Mouse (Mus musculus) heart, embryonic 14.5 days (tissue): Measurements from ENCODE around the gene Ttll8. TPM values are rescaled to one million over a fixed set of nuclear protein-coding genes. Genes with fewer than 3 reads are reported as not detected.

Experiments
- ATAC-seq: fragments of 200-750 bp; cut with Nextera tagmentation; 2 replicates; pipeline ENCODE4 v1.8.0; 2017; ENCODE audit warnings: low read depth, moderate TSS enrichment; ENCODE audit not compliant: insufficient number of reproducible peaks, insufficient read depth, low FRiP score
- H3K27ac ChIP-seq, 2 experiments: fragments of 200-500 bp in 1 of 2; fragments of 300-500 bp in 1 of 2; sonication (generic) in 1 of 2; replicated peaks in 1 of 2; 2 replicates each; pipeline ENCODE4 v1.5.1; 2012 to 2014; ENCODE audit warnings: low read depth in 2 of 2, low read length in 2 of 2, control low read depth in 1 of 2, mild to moderate bottlenecking in 1 of 2, mixed read lengths in 1 of 2; ENCODE audit not compliant: control insufficient read depth in 1 of 2, insufficient read depth in 1 of 2
- H3K27me3 ChIP-seq: fragments of 300-500 bp; sonication (generic); 2 replicates; pipeline ENCODE4 v1.6.1; 2014; ENCODE audit warnings: mild to moderate bottlenecking, low read length, control low read depth; ENCODE audit not compliant: control insufficient read depth, insufficient read depth
- H3K36me3 ChIP-seq: fragments of 300-500 bp; sonication (generic); 2 replicates; pipeline ENCODE4 v1.6.1; 2014; ENCODE audit warnings: mild to moderate bottlenecking, control low read depth, low read length, mixed read lengths; ENCODE audit not compliant: control insufficient read depth, insufficient read depth
- H3K4me1 ChIP-seq, 2 experiments: fragments of 200-500 bp in 1 of 2; fragments of 300-500 bp in 1 of 2; sonication (generic) in 1 of 2; 2 replicates each; pipeline ENCODE4 v1.6.1; 2012 to 2014; ENCODE audit warnings: low read length in 2 of 2, control low read depth in 1 of 2, mixed read lengths in 1 of 2; ENCODE audit not compliant: control insufficient read depth in 2 of 2, insufficient read depth in 2 of 2
- H3K4me2 ChIP-seq: fragments of 300-500 bp; sonication (generic); 2 replicates; pipeline ENCODE4 v1.6.1; 2014; ENCODE audit warnings: mild to moderate bottlenecking, low read length
- H3K4me3 ChIP-seq, 2 experiments: fragments of 200-500 bp in 1 of 2; fragments of 300-500 bp in 1 of 2; sonication (generic) in 1 of 2; 2 replicates each; pipeline ENCODE4 v1.5.1; 2012 to 2014; ENCODE audit warnings: low read length in 2 of 2, mild to moderate bottlenecking in 2 of 2, control low read depth in 1 of 2, low read depth in 1 of 2, moderate library complexity in 1 of 2; ENCODE audit not compliant: control insufficient read depth in 1 of 2, insufficient read depth in 1 of 2
- H3K9ac ChIP-seq: fragments of 300-500 bp; sonication (generic); 2 replicates; pipeline ENCODE4 v1.6.1; 2014; ENCODE audit warnings: mild to moderate bottlenecking, low read length
- H3K9me3 ChIP-seq: fragments of 300-500 bp; sonication (generic); 2 replicates; pipeline ENCODE4 v1.6.1; 2016; ENCODE audit warnings: low read length, control low read depth; ENCODE audit not compliant: control insufficient read depth
- WGBS: fragments of 180-500 bp; shearing (Covaris S2); extraction: QIAGEN DNeasy Blood & Tissue Kit; methylation state at CpG from one replicate; pipeline ENCODE4 v1.1.7; 2014; 5-methylcytosine and 5-hydroxymethylcytosine counted together
- polyA plus RNA-seq: library from polyadenylated mRNA; unstranded; fragments of >200 nt; fragmentation: Nextera tagmentation; extraction: Ambion mirVana; gene quantifications from 2 replicates; pipeline ENCODE4 v1.2.1, GENCODE M21; 2014

Gene Ttll8
- polyA plus RNA-seq, 1 experiment from 2014 or later, result not detected

DNA sequence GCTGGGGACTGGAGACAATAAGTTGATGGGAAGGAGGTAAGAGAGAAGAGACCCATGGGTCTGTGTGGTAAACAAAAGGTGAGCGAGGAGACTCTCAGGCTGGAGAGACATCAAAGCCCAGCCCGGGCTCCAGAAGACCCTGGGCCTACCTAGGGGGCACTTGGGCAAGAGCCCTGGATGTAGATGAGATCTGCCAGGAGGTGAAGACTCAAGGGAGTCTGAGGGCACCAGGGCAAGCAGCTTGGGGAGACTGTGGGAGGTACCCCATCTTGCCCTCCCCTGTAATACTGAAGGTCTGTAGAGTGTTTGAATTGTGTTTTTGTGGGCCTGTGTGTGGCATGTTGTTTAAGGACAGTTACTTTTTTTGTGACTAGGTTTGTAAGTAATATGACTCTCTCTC, 95.5 kb downstream of the Ttll8 start:
- H3K9me3 ChIP-seq, result no peaks in the 10 kb centered on the region
- no peak overlapping the region for H3K9ac ChIP-seq
- no peak for ATAC-seq
- no peak overlapping the region for H3K4me2 ChIP-seq
- 72% methylated on average over 2 of the region's 2 CpGs for WGBS
- H3K27me3 ChIP-seq, result no peaks in the 10 kb centered on the region
- no peak overlapping the region for H3K4me3 ChIP-seq
- no peaks in the 10 kb centered on the region for H3K36me3 ChIP-seq
- peaks cover 29 to 30% of the 10 kb centered on the region in 2 experiments for H3K4me1 ChIP-seq
- no peak overlapping the region for H3K27ac ChIP-seq

DNA sequence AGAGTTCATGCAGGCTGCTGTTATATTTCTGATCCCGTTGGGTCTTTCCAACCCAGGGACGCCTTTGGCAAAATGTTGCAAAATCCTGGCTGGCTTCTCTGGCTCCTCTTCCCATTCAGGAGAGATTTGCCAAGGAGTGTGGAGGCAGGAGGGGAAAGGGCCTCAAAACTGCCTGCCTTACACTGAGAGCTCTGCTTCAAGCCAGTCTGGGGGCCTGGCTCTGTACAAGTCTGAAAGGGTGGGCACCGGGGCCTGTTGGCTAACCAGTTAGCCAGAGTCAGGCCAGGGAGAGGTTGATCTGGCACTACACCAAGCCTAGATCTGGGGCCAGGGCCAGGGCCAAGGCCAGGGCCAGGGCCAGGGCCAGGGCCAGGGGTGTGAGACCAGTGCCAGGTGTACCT, 96.1 kb downstream of the Ttll8 start:
- Histone ChIP-seq H3K27ac (no peak overlapping the region), H3K9ac (no peak overlapping the region), H3K4me1 (peaks cover 29 to 30% of the 10 kb centered on the region in 2 experiments), H3K9me3 (no peaks in the 10 kb centered on the region), H3K27me3 (no peaks in the 10 kb centered on the region), H3K4me2 (no peak overlapping the region), H3K36me3 (no peaks in the 10 kb centered on the region), H3K4me3 (no peak overlapping the region)
- no peak for ATAC-seq
- 95% methylated on average over 3 of the region's 3 CpGs for WGBS

DNA sequence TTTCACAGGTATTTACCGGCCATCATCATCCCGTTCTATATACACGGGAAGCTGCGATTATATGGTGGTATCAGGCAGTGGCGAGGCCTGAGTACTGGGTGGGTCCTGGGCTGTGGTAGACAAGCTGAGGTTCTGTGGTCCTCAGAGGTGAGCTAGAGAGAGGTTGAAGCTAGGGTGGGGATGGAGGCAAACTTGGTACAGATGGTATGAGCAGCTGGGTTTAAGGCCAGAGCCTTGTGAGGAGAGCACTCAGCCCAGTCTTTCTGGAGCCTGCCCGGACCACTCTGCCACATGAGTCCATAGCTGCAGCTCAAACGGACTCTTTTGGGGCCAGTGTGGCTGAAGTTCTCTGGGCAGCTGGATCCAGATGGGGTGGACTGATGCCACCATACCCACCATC, 96.9 kb downstream of the Ttll8 start:
- H3K4me3 ChIP-seq, result no peak overlapping the region
- no peak overlapping the region for H3K9ac ChIP-seq
- H3K9me3 ChIP-seq, result no peaks in the 10 kb centered on the region
- H3K27me3 ChIP-seq, result no peaks in the 10 kb centered on the region
- no peak overlapping the region for H3K4me2 ChIP-seq
- no peak overlapping the region for H3K27ac ChIP-seq
- H3K4me1 ChIP-seq, result peaks cover 29 to 30% of the 10 kb centered on the region in 2 experiments
- no peaks in the 10 kb centered on the region for H3K36me3 ChIP-seq
- 94% methylated on average over 7 of the region's 7 CpGs for WGBS
- no peak for ATAC-seq

DNA sequence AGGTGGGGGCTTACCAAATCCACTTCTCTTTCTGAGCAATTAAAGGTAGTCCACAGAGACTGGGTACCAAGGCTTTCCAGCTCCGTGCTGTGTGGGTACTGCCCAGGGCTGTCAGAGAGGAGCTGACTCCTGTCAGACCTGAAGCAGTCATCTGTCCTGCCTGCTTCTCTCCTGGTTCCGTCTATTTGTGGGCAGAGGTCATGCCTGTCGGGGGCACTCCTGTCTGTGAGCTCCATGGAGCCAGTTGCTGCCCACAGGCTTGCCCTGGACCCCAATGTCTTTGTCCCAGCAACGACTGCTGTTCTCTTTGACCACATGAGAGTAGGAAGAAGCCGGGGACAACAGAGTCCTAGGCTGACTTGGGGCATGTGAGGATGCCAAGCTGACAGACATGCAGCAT, 97.6 kb downstream of the Ttll8 start:
- no peak overlapping the region for H3K4me2 ChIP-seq
- no peak for ATAC-seq
- H3K9me3 ChIP-seq, result no peaks in the 10 kb centered on the region
- no peaks in the 10 kb centered on the region for H3K27me3 ChIP-seq
- 85% methylated on average over 5 of the region's 5 CpGs for WGBS
- peaks cover 28 to 29% of the 10 kb centered on the region in 2 experiments for H3K4me1 ChIP-seq
- no peak overlapping the region for H3K27ac ChIP-seq
- no peak overlapping the region for H3K4me3 ChIP-seq
- H3K9ac ChIP-seq, result no peak overlapping the region
- H3K36me3 ChIP-seq, result no peaks in the 10 kb centered on the region

DNA sequence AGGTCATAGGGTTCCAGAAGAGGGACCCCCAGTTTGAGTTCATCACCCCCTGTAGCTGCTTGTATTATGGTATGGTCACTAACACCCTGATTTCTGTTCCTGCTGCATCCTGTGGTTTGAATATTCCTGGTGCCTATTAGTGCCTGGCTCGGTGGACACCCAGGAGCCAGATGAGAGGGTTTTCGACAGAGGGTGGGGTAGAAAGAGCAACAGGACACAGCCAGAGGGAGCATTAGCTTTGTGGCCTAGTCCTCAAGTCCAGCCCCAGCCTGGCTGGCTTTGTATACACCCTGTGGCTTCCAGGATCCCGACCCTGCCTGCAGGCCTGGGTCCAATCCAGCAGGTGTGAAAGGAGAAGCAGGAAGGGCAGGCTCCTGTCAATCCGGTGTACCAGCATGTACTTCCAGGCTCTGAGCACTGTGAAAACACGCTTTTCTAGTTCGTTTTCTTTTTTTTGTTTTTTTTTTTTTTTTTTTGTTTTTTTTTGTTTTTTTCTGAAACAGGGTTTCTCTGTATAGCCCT, 98.3 kb downstream of the Ttll8 start:
- Histone ChIP-seq H3K27me3 (no peaks in the 10 kb centered on the region), H3K27ac (no peak overlapping the region), H3K9me3 (no peaks in the 10 kb centered on the region), H3K4me1 (peaks cover 25 to 28% of the 10 kb centered on the region in 2 experiments), H3K4me3 (no peak overlapping the region), H3K9ac (0 out of 2 replicates have a peak overlapping the region, but pooled peaks have one; percentile 28), H3K36me3 (no peaks in the 10 kb centered on the region), H3K4me2 (no peak overlapping the region)
- no peak for ATAC-seq
- 76% methylated on average over 6 of the region's 6 CpGs for WGBS

DNA sequence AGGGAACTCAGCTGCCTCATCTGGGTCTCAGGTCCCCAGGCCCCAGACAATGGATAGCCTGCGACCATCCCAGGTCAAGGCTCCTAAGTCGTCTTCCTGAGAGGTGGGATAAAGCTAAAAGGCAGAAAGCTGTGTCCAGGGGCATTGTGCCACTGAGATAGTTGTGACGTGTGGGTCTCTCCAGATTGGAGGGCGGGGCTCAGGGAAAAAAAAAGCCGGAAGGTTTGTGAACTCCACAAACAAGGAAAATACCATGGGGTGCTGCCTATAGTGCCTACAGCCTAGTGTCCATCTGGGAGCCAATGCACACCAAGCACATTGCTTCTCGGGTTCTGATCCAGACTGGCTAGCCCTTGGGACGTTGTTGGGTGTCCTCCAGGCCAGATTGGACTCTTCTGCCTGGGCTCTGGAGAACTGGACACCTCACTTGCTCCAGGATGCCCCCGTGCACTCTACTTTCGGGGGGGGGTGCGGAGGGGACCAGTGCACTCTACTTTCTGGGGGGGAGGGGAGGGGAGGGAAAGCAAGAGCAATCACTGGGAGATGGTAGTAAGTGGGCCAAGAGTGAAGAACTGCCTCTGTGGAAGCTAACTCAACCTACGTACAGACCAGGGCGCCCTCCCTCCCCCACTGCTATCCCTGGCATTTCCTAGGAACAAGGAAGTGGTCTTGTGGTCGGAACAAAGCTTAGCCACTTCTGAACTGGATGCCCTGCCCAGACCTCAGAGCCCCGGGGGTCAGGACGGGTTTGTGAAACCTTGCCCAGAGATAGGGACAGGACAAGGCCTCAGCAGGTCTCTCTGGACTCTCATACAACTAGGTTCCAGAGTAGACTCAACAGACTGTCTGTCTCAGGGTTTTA, 99.0 kb downstream of the Ttll8 start:
- 60% methylated on average over 15 of the region's 15 CpGs for WGBS
- no peak for ATAC-seq
- no peaks in the 10 kb centered on the region for H3K36me3 ChIP-seq
- H3K9ac ChIP-seq, result peak overlapping the region; percentile 30; the same call in 1 of the 2 replicates
- no peaks in the 10 kb centered on the region for H3K9me3 ChIP-seq
- peaks cover 32 to 35% of the 10 kb centered on the region in 2 experiments for H3K4me1 ChIP-seq
- peak overlapping the region; percentile 49 to 61; a peak in 2 of 4 replicates for H3K27ac ChIP-seq
- no peaks in the 10 kb centered on the region for H3K27me3 ChIP-seq
- 0 out of 2 replicates have a peak overlapping the region, but pooled peaks have one; percentile 32 for H3K4me2 ChIP-seq
- H3K4me3 ChIP-seq, result no peak overlapping the region

DNA sequence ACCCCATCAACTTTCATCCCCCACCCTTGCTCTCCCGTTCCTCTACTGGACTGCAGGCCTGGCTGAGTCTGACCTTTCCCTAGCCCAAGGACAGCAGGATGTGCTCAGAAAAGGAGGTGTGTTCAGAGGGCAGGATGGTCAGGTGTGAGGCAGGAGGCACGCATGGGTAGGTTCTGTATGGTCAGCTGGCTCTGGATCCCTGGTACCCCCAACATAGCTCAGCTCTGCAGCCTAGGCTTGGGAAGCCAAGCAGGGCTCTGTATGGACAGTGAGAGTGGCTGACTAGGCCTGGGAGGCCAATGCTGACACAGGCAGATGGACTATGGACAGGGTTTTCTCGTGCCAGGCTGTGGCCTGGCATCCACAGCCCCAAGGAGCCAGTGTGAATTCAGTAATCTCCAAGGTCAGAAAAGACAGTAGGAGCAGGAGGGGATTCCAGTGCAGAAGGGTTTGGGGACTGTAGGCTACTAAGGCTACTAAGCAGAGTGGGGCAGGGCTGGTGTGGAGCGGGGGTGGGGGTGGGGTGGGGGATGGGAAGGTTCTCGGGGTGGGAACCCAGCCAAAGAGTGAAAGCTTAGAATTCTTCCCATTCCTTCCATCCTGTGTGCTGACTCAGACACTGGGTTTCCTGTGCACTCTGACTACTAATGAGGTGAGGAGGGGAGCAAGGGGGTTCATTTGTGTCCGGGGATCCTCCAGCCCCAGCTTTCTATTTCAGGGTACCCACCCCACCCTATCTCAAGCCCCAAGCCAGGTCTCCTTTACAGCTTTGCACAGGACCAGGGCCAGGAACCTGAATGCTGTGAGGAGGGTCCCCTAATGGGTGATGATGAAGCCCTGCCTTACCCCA, 99.9 kb downstream of the Ttll8 start:
- 0 out of 2 replicates have a peak overlapping the region, but pooled peaks have one; percentile 32 for H3K4me2 ChIP-seq
- peak overlapping the region; percentile 61 to 72 for H3K27ac ChIP-seq
- H3K4me1 ChIP-seq, result peaks cover 37 to 39% of the 10 kb centered on the region in 2 experiments
- no peaks in the 10 kb centered on the region for H3K36me3 ChIP-seq
- H3K9ac ChIP-seq, result peak overlapping the region; percentile 2; the same call in 1 of the 2 replicates
- H3K27me3 ChIP-seq, result no peaks in the 10 kb centered on the region
- H3K9me3 ChIP-seq, result no peaks in the 10 kb centered on the region
- peak; percentile 31; the same call in 1 of the 2 replicates for ATAC-seq
- 23% methylated on average over 6 of the region's 6 CpGs for WGBS
- H3K4me3 ChIP-seq, result no peak overlapping the region
